Mouse (Mus musculus) thymus, adult 2 months (tissue): ENCODE data around the gene Bcl2l2. TPM values are rescaled to one million over a fixed set of nuclear protein-coding genes. Genes with fewer than 3 reads are reported as not detected.

ENCODE experiments used
- DNase-seq: peaks from one replicate; pipeline ENCODE4 v3.0.0; 2021
- H3K27ac ChIP-seq: fragments of 200-500 bp; 2 replicates; pipeline ENCODE4 v1.5.1; 2012; ENCODE audit warnings: low read length, control low read depth; ENCODE audit not compliant: control insufficient read depth, insufficient read depth
- H3K27me3 ChIP-seq: fragments of 200-500 bp; 2 replicates; pipeline ENCODE4 v1.6.1; 2012; ENCODE audit warnings: mild to moderate bottlenecking, low read length, moderate library complexity, mixed read lengths; ENCODE audit not compliant: control insufficient read depth, insufficient read depth
- H3K36me3 ChIP-seq: fragments of 200-500 bp; 2 replicates; pipeline ENCODE4 v1.6.1; 2012; ENCODE audit warnings: mild to moderate bottlenecking, low read length, moderate library complexity; ENCODE audit not compliant: control insufficient read depth, insufficient read depth
- H3K4me1 ChIP-seq: fragments of 200-500 bp; replicated peaks from 2 replicates; pipeline ENCODE4 v1.6.1; 2012; ENCODE audit warnings: low read length; ENCODE audit not compliant: control insufficient read depth, insufficient read depth
- H3K4me3 ChIP-seq: fragments of 200-500 bp; 2 replicates; pipeline ENCODE4 v1.5.1; 2012; ENCODE audit warnings: mild to moderate bottlenecking, low read length, control low read depth, moderate library complexity; ENCODE audit not compliant: control insufficient read depth, insufficient read depth
- CTCF ChIP-seq: fragments of 200-500 bp; IDR thresholded peaks from 2 replicates; pipeline ENCODE4 v1.5.1; 2012; ENCODE audit warnings: mild to moderate bottlenecking, control low read depth, low read length, moderate library complexity, borderline replicate concordance; ENCODE audit not compliant: control insufficient read depth, poor library complexity, insufficient read depth; ENCODE audit errors: extremely low read depth
- POLR2A ChIP-seq: fragments of 200-500 bp; IDR thresholded peaks from 2 replicates; pipeline ENCODE4 v1.6.1; 2012; ENCODE audit warnings: mild to moderate bottlenecking, low read length, control low read depth, moderate library complexity; ENCODE audit not compliant: control insufficient read depth, poor library complexity, insufficient read depth; ENCODE audit errors: extremely low read depth
- WGBS: fragments of 180-500 bp; shearing (Covaris S2); methylation state at CpG from one replicate; pipeline ENCODE4 v1.1.7; 2018; 5-methylcytosine and 5-hydroxymethylcytosine counted together
- polyA plus RNA-seq: library from polyadenylated mRNA; depleted of rRNA; stranded (reverse); fragments of >200 nt; gene quantifications from 2 replicates; pipeline ENCODE4 v1.2.3, GENCODE M21; 2012; rRNA removed

Bcl2l2 gene
- 21.4 and 23.5 TPM in 2 replicates for polyA plus RNA-seq

- WGBS, result 4% methylated on average over 27 of the region's 27 CpGs
- Histone ChIP-seq H3K4me1 (peaks cover 22% of the 10 kb centered on the region), H3K36me3 (no peaks in the 10 kb centered on the region), H3K27me3 (no peaks in the 10 kb centered on the region), H3K27ac (peak within 1 kb of the TSS; percentile 19; the same call in 1 of the 2 replicates), H3K4me3 (peak within 1 kb of the TSS; percentile 45)
- peak; percentile 30 for DNase-seq
- TF ChIP-seq POLR2A (no peak), CTCF (no peak)
Measured at GRCm38 (mm10) chr14:54883154-54884021, at the start of gene Bcl2l2, which contains the start of gene Gm20521. Bcl2l2 (plus strand) TSS chr14:54883377. Gm20521 (plus strand) TSS chr14:54883441.

DNA sequence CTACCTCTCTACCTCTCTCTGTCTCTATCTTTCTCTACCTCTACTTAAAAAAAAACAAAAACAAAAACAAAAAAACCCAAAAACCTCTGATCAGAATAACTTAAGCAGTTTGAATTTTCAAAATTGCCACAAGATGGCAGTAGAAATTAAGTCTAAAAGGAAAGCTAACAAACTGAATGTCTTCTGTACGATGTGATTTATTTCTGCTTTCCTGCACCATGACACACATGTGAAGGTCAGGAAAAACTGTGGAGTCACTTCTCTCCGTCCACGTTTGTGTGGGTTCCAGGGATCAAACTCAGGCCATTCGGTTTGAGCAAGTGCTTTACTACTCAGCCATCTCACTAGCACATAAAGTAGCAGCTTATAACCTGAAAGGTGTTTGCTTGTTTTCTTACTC lies 39.7 kb upstream of the Bcl2l2 start:
- WGBS, result 1% methylated on average over 4 of the region's 4 CpGs
- no peak overlapping the region for H3K27ac ChIP-seq

DNA sequence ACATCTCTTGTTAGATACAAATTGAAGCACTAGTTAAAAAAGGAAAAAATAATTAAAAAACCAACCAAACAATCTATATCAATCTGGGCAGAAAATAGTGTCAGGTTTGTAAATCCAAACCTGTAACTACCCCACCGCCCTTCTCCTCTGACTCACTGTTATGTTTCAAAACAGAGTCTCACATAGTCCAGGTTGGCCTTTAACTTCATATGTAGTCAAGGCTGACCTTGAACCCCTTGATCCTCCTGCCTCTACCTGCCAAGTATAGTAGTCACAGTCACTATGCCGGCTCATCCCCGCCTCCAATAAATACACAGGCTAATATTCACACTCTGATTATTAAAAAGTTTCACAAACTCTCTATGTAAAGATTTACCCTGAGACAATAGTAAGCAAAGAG lies 27.5 kb upstream of the Bcl2l2 start:
- Histone ChIP-seq H3K27ac (no peak overlapping the region), H3K4me3 (no peak overlapping the region), H3K4me1 (no peaks in the 10 kb centered on the region), H3K36me3 (no peaks in the 10 kb centered on the region), H3K27me3 (no peaks in the 10 kb centered on the region)
- TF ChIP-seq POLR2A (no peak), CTCF (no peak)
- no peak for DNase-seq
- WGBS, result 97% methylated on average over 3 of the region's 3 CpGs

More for the DNA sequence above, 39.7 kb upstream of the Bcl2l2 start:
- no peak for DNase-seq
- Histone ChIP-seq H3K36me3 (no peaks in the 10 kb centered on the region), H3K4me3 (no peak overlapping the region), H3K4me1 (no peaks in the 10 kb centered on the region), H3K27me3 (no peaks in the 10 kb centered on the region)
- TF ChIP-seq POLR2A, result no peak
- TF ChIP-seq CTCF, result no peak

DNA sequence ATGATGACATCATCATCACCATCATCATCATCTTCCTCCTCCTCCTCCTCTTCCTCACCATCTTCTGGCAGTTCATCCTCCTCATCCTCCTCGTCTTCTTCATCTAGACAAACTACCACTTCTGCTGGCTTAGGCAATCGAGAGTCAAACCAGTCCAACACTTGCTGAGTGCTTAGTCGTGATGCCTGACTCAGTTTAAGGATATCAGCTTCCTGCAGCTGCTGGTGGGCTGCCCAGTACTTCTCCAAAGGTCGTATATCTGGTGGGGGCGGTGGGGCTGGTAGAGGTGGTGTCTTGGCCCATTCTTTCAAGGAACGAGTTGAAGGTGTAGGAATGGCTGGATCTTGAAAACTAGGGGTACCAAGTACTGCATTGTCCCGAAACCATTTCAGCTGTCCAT lies 26.5 kb upstream of the Bcl2l2 start:
- Histone ChIP-seq H3K27me3 (no peaks in the 10 kb centered on the region), H3K4me1 (no peaks in the 10 kb centered on the region), H3K27ac (no peak overlapping the region), H3K36me3 (no peaks in the 10 kb centered on the region), H3K4me3 (no peak overlapping the region)
- WGBS, result 83% methylated on average over 7 of the region's 7 CpGs
- TF ChIP-seq CTCF (no peak), POLR2A (no peak)
- DNase-seq, result no peak

DNA sequence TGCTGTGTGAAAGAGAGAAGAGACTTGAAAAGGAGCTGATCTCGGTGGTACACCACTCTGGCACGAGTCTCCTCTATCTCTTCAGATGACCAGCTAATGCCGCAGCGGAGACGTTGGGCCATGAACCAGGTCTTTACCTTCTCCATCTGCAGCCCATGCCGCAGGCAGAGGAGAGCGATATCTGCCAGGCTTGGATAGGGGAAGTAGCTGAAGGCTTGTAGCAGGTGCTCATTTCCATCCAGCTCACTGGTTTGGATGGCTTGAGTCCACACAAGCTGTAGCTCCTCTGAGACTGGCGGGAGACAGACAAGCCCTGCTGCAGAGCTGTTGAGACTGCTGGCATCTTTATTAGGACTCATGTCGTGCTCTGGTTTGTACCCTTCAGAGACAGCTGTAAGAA lies 25.3 kb upstream of the Bcl2l2 start:
- H3K4me3 ChIP-seq, result no peak overlapping the region
- DNase-seq, result no peak
- TF ChIP-seq POLR2A, result no peak
- no peak for TF ChIP-seq CTCF
- no peaks in the 10 kb centered on the region for H3K4me1 ChIP-seq
- H3K27ac ChIP-seq, result no peak overlapping the region
- 97% methylated on average over 9 of the region's 9 CpGs for WGBS
- H3K27me3 ChIP-seq, result no peaks in the 10 kb centered on the region
- no peaks in the 10 kb centered on the region for H3K36me3 ChIP-seq

DNA sequence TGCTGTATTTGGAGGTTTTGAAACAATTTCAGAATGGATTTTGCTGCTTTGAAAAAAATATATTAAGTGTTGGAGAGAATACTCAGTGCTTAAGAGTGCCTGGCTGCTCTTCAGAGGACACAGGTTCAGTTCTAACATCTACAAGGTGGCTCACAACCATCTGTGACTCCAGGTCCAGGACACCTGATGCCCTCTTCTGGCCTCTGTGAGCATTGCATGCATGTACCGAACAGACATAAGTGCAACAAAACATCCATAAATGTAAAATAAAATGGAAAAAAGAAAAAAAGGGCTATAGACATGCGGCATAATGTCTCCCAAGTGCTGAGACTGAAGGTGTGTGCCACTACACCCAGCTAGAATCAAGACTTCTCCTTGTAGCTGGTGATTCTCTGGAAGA lies 22.7 kb upstream of the Bcl2l2 start:
- H3K36me3 ChIP-seq, result no peaks in the 10 kb centered on the region
- H3K4me1 ChIP-seq, result 0 out of 2 replicates have a peak, but pooled peaks cover 7% of the 10 kb centered on the region
- peak; percentile 69 for DNase-seq
- TF ChIP-seq CTCF (no peak), POLR2A (no peak)
- no peak overlapping the region for H3K4me3 ChIP-seq
- H3K27ac ChIP-seq, result no peak overlapping the region
- H3K27me3 ChIP-seq, result no peaks in the 10 kb centered on the region
- WGBS, result 33% methylated on average over 2 of the region's 2 CpGs
